In genomic region chr7:46210276-46210675, GRCm38 (mm10) we compare ENCODE assay signal across 26 mouse cellular contexts. TPM values are rescaled to one million over a fixed set of nuclear protein-coding genes. Genes with fewer than 3 reads are reported as not detected.
"Had no signal": no experiment of that assay in that cellular context is flagged by ENCODE, and none has a peak within 500 bp of the region (broad histone marks: within the 10 kb centered on the region; RNA-seq: fewer than 3 reads in every experiment).

No protein-coding gene starts in this region.

- H3K27ac ChIP-seq: lung, embryonic 15.5 days; macrophage; midbrain, embryonic 13.5 days; midbrain, embryonic 15.5 days; neural tube, embryonic 13.5 days; neural tube, embryonic 15.5 days; stomach, embryonic 15.5 days; stomach, postnatal 0 days had no signal

- H3K4me1 ChIP-seq: lung, embryonic 15.5 days; megakaryocyte, embryonic 14.5 days; midbrain, embryonic 13.5 days; midbrain, embryonic 15.5 days; neural tube, embryonic 13.5 days; neural tube, embryonic 15.5 days; stomach, embryonic 15.5 days had no signal

- H3K9me3 ChIP-seq: lung, embryonic 15.5 days; megakaryocyte, embryonic 14.5 days; midbrain, embryonic 13.5 days; midbrain, embryonic 15.5 days; neural tube, embryonic 13.5 days; neural tube, embryonic 15.5 days; stomach, embryonic 15.5 days had no signal

- H3K4me2 ChIP-seq: lung, embryonic 15.5 days; midbrain, embryonic 11.5 days; midbrain, embryonic 13.5 days; midbrain, embryonic 15.5 days; neural tube, embryonic 13.5 days; neural tube, embryonic 15.5 days; stomach, embryonic 15.5 days had no signal

- ATAC-seq: liver, postnatal 0 days; lung, postnatal 0 days; midbrain, embryonic 13.5 days; midbrain, embryonic 15.5 days had no signal

- DNase-seq: liver, postnatal 0 days; lung, adult 2 months; lung, postnatal 14 days; lung, postnatal 36 days; retina, postnatal 1 day; right cerebral cortex, adult 18-20 months; right cerebral cortex, postnatal 25 days; right cerebral cortex, postnatal 4 days; spleen, adult 18-20 months; thymus, adult 2 months; thymus, postnatal 25 days; thymus, postnatal 4 days had no signal

- H3K27me3 ChIP-seq: lung, embryonic 15.5 days; midbrain, embryonic 13.5 days; midbrain, embryonic 15.5 days; neural tube, embryonic 13.5 days; neural tube, embryonic 15.5 days; stomach, embryonic 15.5 days had no signal

- H3K9ac ChIP-seq: liver, postnatal 0 days; lung, embryonic 15.5 days; midbrain, embryonic 13.5 days; midbrain, embryonic 15.5 days; neural tube, embryonic 13.5 days; neural tube, embryonic 15.5 days; stomach, embryonic 15.5 days had no signal

- H3K36me3 ChIP-seq: lung, embryonic 15.5 days; midbrain, embryonic 13.5 days; midbrain, embryonic 15.5 days; neural tube, embryonic 13.5 days; neural tube, embryonic 15.5 days; stomach, embryonic 15.5 days had no signal

- H3K4me3 ChIP-seq: lung, embryonic 15.5 days; megakaryocyte, embryonic 14.5 days; midbrain, embryonic 13.5 days; midbrain, embryonic 15.5 days; myocyte; neural tube, embryonic 13.5 days; neural tube, embryonic 15.5 days; stomach, embryonic 15.5 days had no signal

RNA-seq across cellular contexts. Expression of gene Ush1c, which starts 28.0 kb away (rescaled TPM):
- total RNA-seq: megakaryocyte progenitor cell, adult 5-6 weeks had no signal
- polyA plus RNA-seq: lung, adult 2 months; macrophage; myocyte had no signal

RNA-seq across cellular contexts. Expression of gene Abcc8, which starts 30.4 kb away (rescaled TPM):
- total RNA-seq: megakaryocyte progenitor cell, adult 5-6 weeks had no signal
- polyA plus RNA-seq: macrophage had no signal

RNA-seq across cellular contexts. Expression of gene Otog, which starts 30.5 kb away (rescaled TPM):
- total RNA-seq: megakaryocyte progenitor cell, adult 5-6 weeks had no signal
- polyA plus RNA-seq: liver, postnatal 0 days; lung, adult 2 months; lung, embryonic 15.5 days; lung, postnatal 0 days; macrophage; midbrain, embryonic 11.5 days; midbrain, embryonic 15.5 days; neural tube, embryonic 11.5 days; neural tube, embryonic 13.5 days; stomach, postnatal 0 days had no signal
